Mouse (Mus musculus) heart, embryonic 11.5 days (tissue): ENCODE data around the gene Celsr2. TPM values are rescaled to one million over a fixed set of nuclear protein-coding genes. Genes with fewer than 3 reads are reported as not detected.

Source experiments
- ATAC-seq: fragments of 200-750 bp; cut with Nextera tagmentation; replicated peaks from 2 replicates; pipeline ENCODE4 v1.8.0; 2017; ENCODE audit warnings: moderate library complexity; ENCODE audit not compliant: insufficient number of reproducible peaks, low FRiP score, low TSS enrichment
- H3K27ac ChIP-seq: fragments of 300-500 bp; sonication (generic); 2 replicates; pipeline ENCODE4 v1.5.1; 2014; ENCODE audit warnings: mild to moderate bottlenecking, low read depth, low read length
- H3K27me3 ChIP-seq: fragments of 300-500 bp; sonication (generic); 2 replicates; pipeline ENCODE4 v1.6.1; 2014; ENCODE audit warnings: mild to moderate bottlenecking, low read length, mixed read lengths; ENCODE audit not compliant: control insufficient read depth, insufficient read depth
- H3K36me3 ChIP-seq: fragments of 300-500 bp; sonication (generic); 2 replicates; pipeline ENCODE4 v1.6.1; 2014; ENCODE audit warnings: mild to moderate bottlenecking, low read length, moderate library complexity, mixed read lengths; ENCODE audit not compliant: control insufficient read depth, insufficient read depth
- H3K4me1 ChIP-seq: fragments of 300-500 bp; sonication (generic); 2 replicates; pipeline ENCODE4 v1.6.1; 2014; ENCODE audit warnings: low read length; ENCODE audit not compliant: control insufficient read depth, insufficient read depth
- H3K4me2 ChIP-seq: fragments of 300-500 bp; sonication (generic); 2 replicates; pipeline ENCODE4 v1.6.1; 2014; ENCODE audit warnings: mild to moderate bottlenecking, moderate library complexity
- H3K4me3 ChIP-seq: fragments of 300-500 bp; sonication (generic); 2 replicates; pipeline ENCODE4 v1.5.1; 2014; ENCODE audit warnings: low read depth, low read length
- H3K9ac ChIP-seq: fragments of 300-500 bp; sonication (generic); 2 replicates; pipeline ENCODE4 v1.6.1; 2014; ENCODE audit warnings: mild to moderate bottlenecking, low read depth, low read length, moderate library complexity
- H3K9me3 ChIP-seq: fragments of 300-500 bp; sonication (generic); replicated peaks from 2 replicates; pipeline ENCODE4 v1.6.1; 2016; ENCODE audit warnings: low read length; ENCODE audit not compliant: control insufficient read depth
- WGBS: fragments of 180-500 bp; shearing (Covaris S2); extraction: QIAGEN DNeasy Blood & Tissue Kit; methylation state at CpG from one replicate; pipeline ENCODE4 v1.1.7; 2014; ENCODE audit not compliant: insufficient replicate concordance; 5-methylcytosine and 5-hydroxymethylcytosine counted together
- polyA plus RNA-seq: library from polyadenylated mRNA; unstranded; fragments of >200 nt; fragmentation: Nextera tagmentation; extraction: Ambion mirVana; gene quantifications from 2 replicates; pipeline ENCODE4 v1.2.1, GENCODE M21; 2014

The Celsr2 gene
- polyA plus RNA-seq, 1 experiment from 2014 or later = 3.7 TPM

GRCm38 (mm10) chr3:108436380-108436714 is 21.0 kb upstream of the Celsr2 start:
- H3K9me3 ChIP-seq = no peaks in the 10 kb centered on the region
- 89% methylated on average over 7 of the region's 7 CpGs for WGBS
- H3K4me2 ChIP-seq = no peak overlapping the region
- H3K9ac ChIP-seq = no peak overlapping the region
- no peak overlapping the region for H3K27ac ChIP-seq
- no peak for ATAC-seq
- no peaks in the 10 kb centered on the region for H3K27me3 ChIP-seq
- H3K36me3 ChIP-seq = peaks cover 27% of the 10 kb centered on the region
- no peak overlapping the region for H3K4me3 ChIP-seq
- no peaks in the 10 kb centered on the region for H3K4me1 ChIP-seq

GRCm38 (mm10) chr3:108435701-108436379 is 20.5 kb upstream of the Celsr2 start:
- Histone ChIP-seq H3K27me3 (no peaks in the 10 kb centered on the region), H3K9me3 (no peaks in the 10 kb centered on the region), H3K4me2 (no peak overlapping the region), H3K36me3 (peaks cover 29% of the 10 kb centered on the region), H3K4me3 (no peak overlapping the region), H3K9ac (no peak overlapping the region), H3K27ac (no peak overlapping the region), H3K4me1 (no peaks in the 10 kb centered on the region)
- no peak for ATAC-seq
- WGBS = 76% methylated on average over 17 of the region's 17 CpGs

- Histone ChIP-seq H3K9me3 (no peaks in the 10 kb centered on the region), H3K27me3 (no peaks in the 10 kb centered on the region), H3K4me3 (no peak overlapping the region), H3K4me1 (no peaks in the 10 kb centered on the region), H3K27ac (no peak overlapping the region), H3K36me3 (peaks cover 29% of the 10 kb centered on the region), H3K9ac (no peak overlapping the region), H3K4me2 (no peak overlapping the region)
- no peak for ATAC-seq
- WGBS = 57% methylated on average over 19 of the region's 19 CpGs
These were observed 18.6 kb upstream of the Celsr2 start for GRCm38 (mm10) chr3:108433881-108434495.

GRCm38 (mm10) chr3:108433188-108433880 is 18.0 kb upstream of the Celsr2 start:
- 51% methylated on average over 18 of the region's 18 CpGs for WGBS
- Histone ChIP-seq H3K4me1 (no peaks in the 10 kb centered on the region), H3K36me3 (peaks cover 33% of the 10 kb centered on the region), H3K9ac (no peak overlapping the region), H3K4me2 (no peak overlapping the region), H3K27me3 (no peaks in the 10 kb centered on the region), H3K27ac (no peak overlapping the region), H3K4me3 (no peak overlapping the region), H3K9me3 (no peaks in the 10 kb centered on the region)
- no peak for ATAC-seq

GRCm38 (mm10) chr3:108432542-108433187 is 17.3 kb upstream of the Celsr2 start:
- peaks cover 36% of the 10 kb centered on the region for H3K36me3 ChIP-seq
- WGBS = 90% methylated on average over 13 of the region's 13 CpGs
- no peaks in the 10 kb centered on the region for H3K9me3 ChIP-seq
- H3K4me3 ChIP-seq = no peak overlapping the region
- no peak overlapping the region for H3K27ac ChIP-seq
- H3K4me2 ChIP-seq = no peak overlapping the region
- no peaks in the 10 kb centered on the region for H3K27me3 ChIP-seq
- ATAC-seq = no peak
- no peak overlapping the region for H3K9ac ChIP-seq
- no peaks in the 10 kb centered on the region for H3K4me1 ChIP-seq

- no peak overlapping the region for H3K4me3 ChIP-seq
- peaks cover 23% of the 10 kb centered on the region for H3K36me3 ChIP-seq
- H3K9ac ChIP-seq = no peak overlapping the region
- 85% methylated on average over 6 of the region's 6 CpGs for WGBS
- no peak overlapping the region for H3K27ac ChIP-seq
- no peaks in the 10 kb centered on the region for H3K27me3 ChIP-seq
- no peaks in the 10 kb centered on the region for H3K9me3 ChIP-seq
- ATAC-seq = no peak
- no peak overlapping the region for H3K4me2 ChIP-seq
- peaks cover 9% of the 10 kb centered on the region for H3K4me1 ChIP-seq
These were observed 10.3 kb upstream of the Celsr2 start for GRCm38 (mm10) chr3:108425624-108426018.

- WGBS = 82% methylated on average over 7 of the region's 7 CpGs
These were observed 9.7 kb upstream of the Celsr2 start for GRCm38 (mm10) chr3:108424944-108425623.

More at GRCm38 (mm10) chr3:108424944-108425623, 9.7 kb upstream of the Celsr2 start:
- no peak overlapping the region for H3K9ac ChIP-seq
- H3K9me3 ChIP-seq = no peaks in the 10 kb centered on the region
- H3K4me1 ChIP-seq = peaks cover 9% of the 10 kb centered on the region
- no peak overlapping the region for H3K4me3 ChIP-seq
- H3K27ac ChIP-seq = no peak overlapping the region
- ATAC-seq = no peak
- H3K27me3 ChIP-seq = no peaks in the 10 kb centered on the region
- H3K36me3 ChIP-seq = peaks cover 23% of the 10 kb centered on the region
- no peak overlapping the region for H3K4me2 ChIP-seq
